Mouse (Mus musculus) midbrain, embryonic 12.5 days (tissue): Measurements from ENCODE around the gene Fastkd2. TPM values are rescaled to one million over a fixed set of nuclear protein-coding genes. Genes with fewer than 3 reads are reported as not detected.

Experiments used
- ATAC-seq: fragments of 200-750 bp; cut with Nextera tagmentation; 2 replicates; pipeline ENCODE4 v1.8.0; 2017; ENCODE audit warnings: low read depth, moderate TSS enrichment, moderate library complexity; ENCODE audit not compliant: low FRiP score
- H3K27ac ChIP-seq: fragments of 300-500 bp; sonication (generic); replicated peaks from 2 replicates; pipeline ENCODE4 v1.5.1; 2016; ENCODE audit warnings: mild to moderate bottlenecking
- H3K27me3 ChIP-seq: fragments of 300-500 bp; sonication (generic); 2 replicates; pipeline ENCODE4 v1.6.1; 2016; ENCODE audit warnings: mild to moderate bottlenecking
- H3K36me3 ChIP-seq: fragments of 300-500 bp; sonication (generic); 2 replicates; pipeline ENCODE4 v1.6.1; 2016
- H3K4me1 ChIP-seq: fragments of 300-500 bp; sonication (generic); 2 replicates; pipeline ENCODE4 v1.6.1; 2016
- H3K4me2 ChIP-seq: fragments of 300-500 bp; sonication (generic); replicated peaks from 2 replicates; pipeline ENCODE4 v1.6.1; 2016; ENCODE audit warnings: mild to moderate bottlenecking, moderate library complexity
- H3K4me3 ChIP-seq: fragments of 300-500 bp; sonication (generic); 2 replicates; pipeline ENCODE4 v1.5.1; 2016; ENCODE audit warnings: mild to moderate bottlenecking
- H3K9ac ChIP-seq: fragments of 300-500 bp; sonication (generic); replicated peaks from 2 replicates; pipeline ENCODE4 v1.6.1; 2016; ENCODE audit warnings: mild to moderate bottlenecking, moderate library complexity
- H3K9me3 ChIP-seq: fragments of 300-500 bp; sonication (generic); 2 replicates; pipeline ENCODE4 v1.6.1; 2016; ENCODE audit warnings: mild to moderate bottlenecking
- WGBS: fragments of 180-500 bp; shearing (Covaris S2); methylation state at CpG from one replicate; pipeline ENCODE4 v1.1.7; 2016; 5-methylcytosine and 5-hydroxymethylcytosine counted together
- polyA plus RNA-seq: library from polyadenylated mRNA; unstranded; fragments of >200 nt; fragmentation: Nextera tagmentation; extraction: Ambion mirVana; gene quantifications from 2 replicates; pipeline ENCODE4 v1.2.1, GENCODE M21; 2016

Fastkd2 gene
- polyA plus RNA-seq, 1 experiment from 2014 or later = 52.5 TPM

GRCm38 (mm10) chr1:63769167-63769566 is 38.8 kb downstream of the Fastkd2 start, which contains the start of gene 4933402D24Rik:
Gene 4933402D24Rik, minus strand, starts transcription at chr1:63769267.
- Histone ChIP-seq H3K9me3 (no peaks in the 10 kb centered on the region), H3K27ac (no peak within 1 kb of the TSS), H3K4me2 (no peak within 1 kb of the TSS), H3K36me3 (no peaks in the 10 kb centered on the region), H3K27me3 (peaks cover 8% of the 10 kb centered on the region; the same call in 1 of the 2 replicates), H3K4me1 (peaks cover 9% of the 10 kb centered on the region), H3K4me3 (no peak within 1 kb of the TSS), H3K9ac (no peak within 1 kb of the TSS)
- WGBS = 79% methylated on average over 5 of the region's 5 CpGs
- no peak for ATAC-seq

- Histone ChIP-seq H3K9ac (no peak overlapping the region), H3K27me3 (peaks cover 8% of the 10 kb centered on the region; the same call in 1 of the 2 replicates), H3K36me3 (no peaks in the 10 kb centered on the region), H3K27ac (no peak overlapping the region), H3K4me2 (no peak overlapping the region), H3K4me3 (no peak overlapping the region), H3K4me1 (peaks cover 5% of the 10 kb centered on the region; the same call in 1 of the 2 replicates), H3K9me3 (0 out of 2 replicates have a peak, but pooled peaks cover 3% of the 10 kb centered on the region)
- 77% methylated on average over 7 of the region's 7 CpGs for WGBS
- ATAC-seq = no peak
Measured at GRCm38 (mm10) chr1:63770309-63770708, 39.9 kb downstream of the Fastkd2 start.

DNA sequence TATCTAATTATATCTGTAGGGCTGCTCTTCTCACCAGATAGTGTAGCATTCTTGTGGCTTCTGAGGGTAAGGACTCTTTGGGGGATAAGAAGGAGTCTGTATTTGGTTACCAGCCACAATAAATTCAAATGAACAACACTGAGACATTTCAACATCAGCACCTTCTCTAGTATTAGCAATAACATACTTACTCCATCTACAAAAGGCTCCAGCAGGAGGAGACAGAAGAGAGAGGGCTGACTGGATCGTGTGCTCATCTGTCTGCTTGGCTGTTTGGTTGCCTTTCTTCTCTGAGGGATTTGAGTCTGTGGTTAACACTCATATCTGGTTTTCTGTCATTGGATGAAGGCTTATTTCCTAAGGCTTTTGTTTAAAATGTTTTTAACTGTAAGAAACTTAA is 46.0 kb downstream of the Fastkd2 start:
- Histone ChIP-seq H3K9me3 (0 out of 2 replicates have a peak, but pooled peaks cover 3% of the 10 kb centered on the region), H3K4me2 (no peak overlapping the region), H3K4me1 (no peaks in the 10 kb centered on the region), H3K36me3 (no peaks in the 10 kb centered on the region), H3K4me3 (no peak overlapping the region), H3K9ac (no peak overlapping the region), H3K27ac (no peak overlapping the region), H3K27me3 (no peaks in the 10 kb centered on the region)
- 78% methylated on average over 1 of the region's 1 CpGs for WGBS
- no peak for ATAC-seq

DNA sequence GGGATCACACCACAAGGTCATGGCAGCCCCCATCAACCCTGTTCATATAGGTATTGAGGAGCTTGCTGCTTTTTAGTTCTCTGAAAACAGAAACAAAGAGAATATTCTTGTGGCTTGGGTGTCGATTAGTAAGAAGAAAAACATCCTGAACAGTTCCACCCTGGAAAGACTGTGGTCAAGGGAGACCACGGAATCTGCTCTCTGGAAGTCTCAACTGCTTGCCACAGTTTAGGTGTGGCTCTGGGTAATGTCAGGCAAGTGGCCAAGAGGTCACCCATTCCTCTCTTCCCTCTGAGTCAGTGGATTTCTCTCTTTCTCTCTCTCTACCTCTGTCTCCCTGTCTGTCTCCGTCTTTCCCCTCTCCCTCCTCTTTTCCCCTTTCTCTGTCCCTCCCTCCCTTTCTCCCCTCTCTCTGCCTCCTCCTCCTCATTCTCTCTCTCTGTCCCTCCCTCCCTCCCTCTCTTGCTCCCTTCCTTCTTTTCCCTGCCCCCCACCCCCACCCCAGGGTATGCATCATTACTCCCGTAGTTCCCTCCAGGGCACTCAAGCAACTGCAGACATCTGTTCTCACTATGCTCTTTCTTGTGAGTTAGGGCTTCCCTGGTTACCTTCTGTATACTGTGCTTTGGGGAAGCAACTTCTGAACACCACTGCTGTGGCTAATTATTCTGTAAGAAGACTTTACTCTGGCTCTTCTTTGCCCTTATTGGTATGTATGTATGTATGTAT is 46.7 kb downstream of the Fastkd2 start:
- no peak overlapping the region for H3K27ac ChIP-seq
- no peak for ATAC-seq
- no peak overlapping the region for H3K4me3 ChIP-seq
- WGBS = 67% methylated on average over 4 of the region's 4 CpGs
- H3K27me3 ChIP-seq = no peaks in the 10 kb centered on the region
- no peaks in the 10 kb centered on the region for H3K36me3 ChIP-seq
- no peak overlapping the region for H3K4me2 ChIP-seq
- H3K4me1 ChIP-seq = no peaks in the 10 kb centered on the region
- 0 out of 2 replicates have a peak, but pooled peaks cover 3% of the 10 kb centered on the region for H3K9me3 ChIP-seq
- no peak overlapping the region for H3K9ac ChIP-seq

GRCm38 (mm10) chr1:63794326-63794725 is 63.9 kb downstream of the Fastkd2 start:
- no peak overlapping the region for H3K27ac ChIP-seq
- H3K4me2 ChIP-seq = no peak overlapping the region
- H3K4me1 ChIP-seq = no peaks in the 10 kb centered on the region
- no peaks in the 10 kb centered on the region for H3K9me3 ChIP-seq
- no peak for ATAC-seq
- no peaks in the 10 kb centered on the region for H3K36me3 ChIP-seq
- no peak overlapping the region for H3K4me3 ChIP-seq
- no peak overlapping the region for H3K9ac ChIP-seq
- H3K27me3 ChIP-seq = no peaks in the 10 kb centered on the region

Other genes with a start within 250 kb of the Fastkd2 start
- not detected in 2 replicates for gene Gm39653, start 114.6 kb upstream of the Fastkd2 start, polyA plus RNA-seq
- gene Dytn, start 43.7 kb upstream of the Fastkd2 start, polyA plus RNA-seq = not detected in 2 replicates
- 0.10 TPM in 1 of 2 replicates, not detected in the other for gene Mdh1b, start 296 bp upstream of the Fastkd2 start, polyA plus RNA-seq
- gene 4933402D24Rik, start 38.7 kb downstream of the Fastkd2 start, polyA plus RNA-seq = 0.19 and 0.25 TPM in 2 replicates